Mouse (Mus musculus) ES-E14 (cell line): ENCODE results near the gene Nfkbil1.

Source experiments
- CHD2 ChIP-seq: IDR thresholded peaks from 2 replicates; pipeline ENCODE4 v1.6.1; 2014; ENCODE audit warnings: mild to moderate bottlenecking, low read depth, low read length, inconsistent platforms
- HCFC1 ChIP-seq: IDR thresholded peaks from 2 replicates; pipeline ENCODE4 v1.6.1; 2012; ENCODE audit warnings: low read length, inconsistent platforms, borderline replicate concordance; ENCODE audit not compliant: insufficient read depth

DNA sequence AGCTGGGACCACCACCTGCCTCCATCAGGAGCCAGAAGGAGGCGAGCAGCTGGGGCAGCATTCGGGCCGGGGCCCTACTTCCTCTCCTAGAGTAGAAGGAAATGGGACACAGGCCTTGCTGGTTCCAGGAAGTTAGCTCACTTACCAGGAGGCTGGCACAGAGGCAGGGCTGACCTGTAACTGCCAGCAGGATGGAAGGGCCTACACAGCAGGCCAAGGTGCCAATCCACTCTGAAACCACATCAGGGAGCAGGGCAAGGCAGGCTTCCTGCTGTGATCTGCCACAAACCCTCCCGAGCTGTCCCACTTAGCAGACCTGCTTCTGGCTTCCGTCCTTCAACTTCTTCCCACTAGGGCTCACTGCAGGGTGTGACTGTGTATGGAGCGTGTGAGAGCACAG, 13.3 kb downstream of the Nfkbil1 start:
- TF ChIP-seq HCFC1 = no peak
- no peak for TF ChIP-seq CHD2
